Mouse (Mus musculus): Measurements from ENCODE around the gene Numa1.
"Not testable (repeated sequence)": the region's sequence is repeated elsewhere in the genome, so short reads cannot be mapped to it uniquely, and the experiment has no call there.

The Numa1 gene

DNA sequence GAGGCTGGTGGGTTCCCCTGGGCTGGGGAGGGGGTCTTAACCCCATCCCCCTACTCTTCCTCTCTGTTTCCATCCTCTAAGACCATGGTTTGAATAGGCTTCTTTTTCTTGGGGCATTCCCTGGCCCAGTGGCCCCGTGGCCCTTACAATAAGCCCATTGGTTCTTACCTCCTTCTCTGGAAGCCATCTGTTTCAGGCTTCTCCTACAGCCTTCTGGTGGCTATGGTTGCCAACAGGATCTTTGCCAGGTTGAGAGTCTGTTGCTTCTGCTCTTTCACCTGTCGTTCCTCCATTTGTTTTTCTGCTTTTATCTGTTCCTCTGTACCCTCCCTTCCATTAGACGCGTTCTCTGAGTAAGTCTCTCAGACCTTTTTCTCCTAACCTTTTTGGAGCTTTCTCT lies 3.7 kb downstream of the Numa1 start:
- DNase-seq (ENCODE audit: low spot score): no peak

DNA sequence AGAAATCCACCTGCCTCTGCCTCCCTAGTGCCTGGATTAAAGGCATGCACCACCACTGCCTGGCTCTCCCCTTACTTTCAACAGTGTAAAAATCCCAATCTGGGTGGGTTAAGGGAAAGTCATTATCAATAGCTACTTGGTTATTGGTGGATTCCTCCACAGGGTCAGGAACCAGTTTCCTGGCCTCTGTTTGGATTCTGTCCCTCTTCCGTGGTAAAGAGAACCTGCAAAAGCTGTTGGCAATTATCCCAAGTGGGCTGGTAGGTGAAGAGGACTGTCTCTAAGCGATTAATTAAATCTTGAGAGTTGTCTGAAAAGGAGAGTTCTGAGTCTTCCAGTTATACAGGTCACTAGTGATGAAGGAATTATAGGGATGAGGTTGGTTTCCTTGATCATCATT lies 4.4 kb downstream of the Numa1 start:
- no peak for DNase-seq (ENCODE audit: low spot score)

DNA sequence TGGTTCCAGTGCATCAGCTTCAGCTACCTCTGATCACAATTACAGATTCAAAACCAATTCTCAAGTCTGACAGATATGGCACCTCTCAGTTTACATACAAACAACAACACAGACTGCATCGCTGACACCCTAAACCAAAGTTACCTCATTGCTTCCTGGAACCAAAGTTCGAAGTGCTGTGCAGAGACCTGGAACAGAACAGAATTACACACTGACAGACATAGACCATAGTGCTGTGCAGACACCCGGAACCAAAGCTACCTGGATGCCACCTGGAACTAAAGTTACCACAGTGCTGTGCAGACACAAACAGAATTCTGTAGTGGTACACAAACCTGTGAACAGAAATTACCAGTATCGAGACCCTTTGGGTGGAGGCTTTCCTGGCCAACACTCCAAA lies 5.8 kb downstream of the Numa1 start:
- DNase-seq (ENCODE audit: low spot score): no peak

DNA sequence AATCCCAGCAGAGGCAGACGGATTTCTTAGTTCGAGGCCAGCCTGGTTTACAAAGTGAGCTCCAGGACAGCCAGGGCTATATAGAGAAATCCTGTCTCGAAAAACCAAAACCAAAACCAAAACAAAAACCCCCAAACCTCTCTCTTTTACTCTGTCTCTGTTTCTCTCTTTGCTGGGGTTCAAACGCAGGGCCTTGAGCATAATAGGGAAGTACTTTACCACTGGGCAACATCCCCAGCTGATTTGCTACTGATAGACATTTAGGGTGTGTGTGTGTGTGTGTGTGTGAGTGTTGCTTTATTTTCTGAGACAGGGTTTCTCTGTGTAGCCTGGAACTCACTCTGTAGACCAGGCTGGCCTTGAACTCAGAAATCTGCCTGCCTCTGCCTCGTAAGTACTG lies 15.1 kb downstream of the Numa1 start:
- DNase-seq (ENCODE audit: low spot score): not testable (repeated sequence)

DNA sequence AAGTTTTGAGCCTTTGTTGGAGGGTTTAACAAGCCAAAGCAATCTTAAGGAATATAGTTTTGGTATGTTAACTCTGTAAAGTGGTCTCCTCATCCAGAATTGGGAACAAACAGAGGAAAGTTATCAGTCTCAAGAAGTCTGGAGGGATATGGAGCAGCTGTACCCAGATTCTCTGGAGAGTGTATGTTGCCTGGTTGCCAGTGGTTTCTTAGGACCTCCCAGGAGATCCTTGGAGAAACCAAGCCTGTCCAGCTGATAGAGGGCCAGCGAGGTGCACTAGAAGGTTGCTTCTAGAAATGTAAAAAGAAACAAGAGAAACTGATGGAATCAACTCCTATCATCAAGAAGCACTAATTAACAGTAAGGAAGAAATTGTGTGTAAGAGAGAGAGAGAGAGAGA lies 17.7 kb downstream of the Numa1 start:
- no peak for DNase-seq (ENCODE audit: low spot score)

DNA sequence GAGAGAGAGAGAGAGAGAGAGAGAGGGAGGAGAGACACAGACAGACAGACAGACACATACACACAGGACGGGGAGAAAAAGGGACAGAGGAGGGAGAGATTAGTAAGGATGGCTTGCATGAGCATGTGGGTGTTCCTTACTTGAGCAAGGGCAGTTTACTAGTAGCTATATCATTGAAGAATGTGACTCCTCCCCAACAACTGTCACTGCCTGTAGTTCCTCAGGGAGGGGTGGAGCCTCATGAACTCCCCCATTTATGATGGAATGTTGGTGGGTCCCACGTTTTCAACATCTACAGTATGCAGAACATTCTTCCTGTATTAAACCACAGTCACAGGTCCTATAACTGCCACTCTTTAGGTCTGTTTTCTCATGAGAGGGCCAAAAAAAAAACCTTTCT lies 18.2 kb downstream of the Numa1 start:
- DNase-seq (ENCODE audit: low spot score): no peak

DNA sequence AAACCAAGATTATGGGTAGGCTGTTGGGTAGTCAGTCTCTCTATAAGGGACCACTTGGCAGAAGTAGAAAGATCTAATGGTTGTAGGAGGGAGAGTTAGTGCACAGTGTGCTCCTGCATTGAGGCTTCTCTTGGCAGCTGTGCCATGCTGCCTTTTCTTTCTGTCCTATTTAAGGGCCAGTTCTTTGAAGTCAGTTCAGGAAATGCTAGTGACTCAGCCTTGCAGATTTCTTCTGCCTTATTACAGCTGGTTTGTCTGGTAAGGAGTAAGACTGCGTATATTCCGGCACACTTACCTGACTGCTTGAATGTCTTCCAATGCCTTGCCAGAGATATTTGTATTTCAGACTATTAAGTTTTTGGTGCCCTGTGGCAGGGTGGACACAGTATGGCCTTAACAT lies 20.3 kb downstream of the Numa1 start:
- no peak for DNase-seq (ENCODE audit: low spot score)

DNA sequence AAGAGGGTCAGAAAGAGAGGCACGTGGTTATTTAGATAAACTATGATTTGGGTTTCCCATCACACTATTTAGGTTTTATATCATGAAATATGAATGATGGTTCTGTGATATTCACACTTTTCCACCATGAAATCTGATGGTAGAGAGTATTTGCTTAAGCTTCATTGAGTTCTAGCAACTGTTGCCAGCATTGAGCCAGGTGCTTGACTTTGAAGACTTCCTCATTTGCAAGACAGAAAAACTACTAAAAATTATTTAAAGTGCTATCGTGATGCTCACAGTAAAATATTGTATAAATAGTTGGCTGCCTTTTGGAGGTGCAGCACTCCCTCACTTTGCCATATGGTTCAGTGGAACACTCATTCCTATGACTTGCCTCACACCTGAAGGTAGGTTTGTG lies 21.4 kb downstream of the Numa1 start:
- no peak for DNase-seq (ENCODE audit: low spot score)

DNA sequence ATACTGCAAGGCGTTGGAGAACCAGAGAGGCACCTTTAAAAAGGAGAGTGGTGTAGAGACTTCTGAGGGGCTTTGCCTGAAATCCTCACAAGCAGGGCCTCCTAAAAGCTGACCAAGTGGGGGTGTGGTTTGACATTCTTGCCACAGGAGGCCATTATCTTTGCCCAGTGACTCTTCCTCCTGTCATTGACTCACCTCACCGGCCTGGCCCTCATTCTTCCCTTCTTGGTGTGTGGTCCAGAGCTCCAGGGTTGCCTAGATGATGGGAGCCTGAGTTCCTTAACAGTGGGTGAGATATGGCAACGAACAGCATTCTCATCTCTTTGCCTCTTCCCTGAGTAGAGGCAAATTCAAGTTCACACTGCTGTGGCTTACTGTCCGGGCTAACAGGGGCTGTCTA lies 22.0 kb downstream of the Numa1 start:
- DNase-seq (ENCODE audit: low spot score): no peak

DNA sequence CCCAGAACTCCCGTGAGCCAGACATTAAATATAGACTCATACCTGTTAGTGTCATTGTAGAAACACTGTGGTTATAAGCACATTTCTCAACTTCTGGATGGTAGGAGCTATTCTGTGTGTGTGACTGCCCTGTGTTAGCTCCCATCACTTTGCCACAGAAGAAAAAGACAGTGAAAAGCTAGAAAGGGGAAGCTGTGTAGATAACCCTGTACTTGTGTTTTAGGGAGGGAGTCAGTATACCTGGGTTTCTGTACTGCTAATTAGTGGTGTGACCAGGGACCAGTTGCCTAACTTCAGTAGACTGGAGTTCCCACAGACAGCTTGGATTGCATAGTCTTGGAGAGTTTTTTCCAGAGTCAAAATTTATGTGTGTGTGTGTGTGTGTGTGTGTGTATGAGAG lies 22.6 kb downstream of the Numa1 start:
- no peak for DNase-seq (ENCODE audit: low spot score)

DNA sequence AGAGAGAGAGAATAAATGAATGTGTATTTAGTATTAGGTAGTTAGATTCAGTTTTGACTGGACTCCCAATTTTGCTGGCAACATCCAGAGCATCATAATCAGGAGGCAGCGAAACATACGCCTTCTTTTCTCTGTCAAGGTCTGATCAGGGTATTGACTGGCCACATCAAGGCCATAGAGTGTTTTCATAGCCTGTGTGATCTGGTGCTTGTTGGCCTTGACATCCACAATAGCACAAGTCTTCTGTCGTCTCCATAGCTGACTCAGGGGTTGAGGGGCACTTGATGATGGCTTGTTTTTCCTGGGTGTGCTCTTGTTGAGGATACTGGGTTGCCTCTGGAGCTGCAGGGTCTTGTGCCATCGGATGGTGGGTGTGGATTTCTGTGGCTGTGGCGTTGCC lies 23.0 kb downstream of the Numa1 start:
- DNase-seq (ENCODE audit: low spot score): no peak

DNA sequence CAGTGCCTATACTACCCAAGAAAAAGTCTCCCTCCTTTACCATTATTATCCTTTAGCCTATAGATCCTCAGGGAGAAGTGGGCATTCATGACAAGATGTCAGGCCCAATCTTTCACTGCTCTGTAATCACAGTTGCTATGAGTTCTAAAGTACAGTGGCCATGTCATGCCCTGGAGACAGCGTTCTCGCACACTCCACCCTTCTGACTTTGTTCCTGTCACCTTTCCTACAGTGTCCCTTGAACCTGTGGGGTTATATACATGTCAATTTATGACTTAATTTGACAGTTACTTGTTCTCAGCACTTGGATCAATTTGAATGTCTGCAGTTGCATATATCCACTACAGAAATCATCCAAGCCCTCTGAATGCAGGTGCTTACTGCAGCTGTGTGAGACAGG lies 28.9 kb downstream of the Numa1 start:
- DNase-seq (ENCODE audit: low spot score): no peak

DNA sequence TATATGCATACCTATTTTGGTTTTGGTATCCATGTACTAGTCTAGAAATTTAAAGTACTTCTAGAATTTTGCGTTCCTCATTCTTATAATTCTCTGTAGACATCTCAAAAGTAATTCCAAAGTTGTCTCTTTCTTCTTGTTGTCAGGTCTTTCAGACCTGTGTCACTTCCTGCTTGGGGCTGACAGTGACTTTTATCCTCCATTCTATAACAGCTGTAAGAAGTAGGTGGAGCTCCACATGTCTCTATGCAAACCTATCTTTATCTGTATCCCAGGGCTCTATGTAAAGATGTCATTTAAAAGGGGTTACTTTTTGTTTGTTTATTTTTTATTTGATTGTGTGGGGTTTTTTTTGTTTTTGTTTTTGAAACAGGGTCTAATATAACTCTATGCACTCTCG lies 29.7 kb downstream of the Numa1 start:
- no peak for DNase-seq (ENCODE audit: low spot score)

DNA sequence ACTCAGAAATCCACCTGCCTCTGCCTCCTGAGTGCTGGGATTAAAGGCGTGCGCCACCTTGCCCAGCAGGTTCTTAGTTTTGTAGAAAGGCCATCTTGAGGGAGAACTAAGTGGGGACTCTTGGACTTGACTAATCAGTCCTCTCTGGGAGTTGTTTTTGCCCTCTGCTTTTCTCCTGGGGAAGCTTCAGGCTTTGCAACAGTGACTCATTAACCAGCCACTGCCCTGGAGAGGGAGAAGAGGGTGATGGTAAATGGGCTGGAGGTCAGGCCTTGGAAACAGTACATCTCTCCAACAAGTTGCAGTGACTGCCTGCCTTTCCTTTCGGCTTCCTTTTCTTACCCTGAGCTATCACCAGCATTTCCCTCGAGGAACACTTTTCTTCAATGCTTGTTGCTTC lies 30.6 kb downstream of the Numa1 start:
- DNase-seq (ENCODE audit: low spot score): no peak

DNA sequence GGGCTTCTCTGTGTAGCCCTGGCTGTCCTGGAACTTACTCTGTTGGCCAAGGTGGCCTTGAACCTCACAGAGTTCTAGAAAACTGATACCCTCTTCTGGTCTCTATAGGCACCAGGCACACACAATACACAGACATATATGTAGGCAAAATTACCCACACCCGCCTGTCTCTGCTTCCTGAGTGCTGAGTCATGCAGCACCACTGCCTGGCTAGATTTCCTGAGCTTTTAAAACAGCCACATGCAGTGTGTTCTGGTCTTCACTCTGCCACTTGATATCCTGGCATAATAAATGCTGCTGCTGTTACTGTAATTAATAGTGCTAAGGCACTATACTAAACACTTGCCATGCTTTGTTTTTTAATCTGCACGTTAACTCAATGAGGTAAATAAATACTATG lies 31.7 kb downstream of the Numa1 start:
- no peak for DNase-seq (ENCODE audit: low spot score)

DNA sequence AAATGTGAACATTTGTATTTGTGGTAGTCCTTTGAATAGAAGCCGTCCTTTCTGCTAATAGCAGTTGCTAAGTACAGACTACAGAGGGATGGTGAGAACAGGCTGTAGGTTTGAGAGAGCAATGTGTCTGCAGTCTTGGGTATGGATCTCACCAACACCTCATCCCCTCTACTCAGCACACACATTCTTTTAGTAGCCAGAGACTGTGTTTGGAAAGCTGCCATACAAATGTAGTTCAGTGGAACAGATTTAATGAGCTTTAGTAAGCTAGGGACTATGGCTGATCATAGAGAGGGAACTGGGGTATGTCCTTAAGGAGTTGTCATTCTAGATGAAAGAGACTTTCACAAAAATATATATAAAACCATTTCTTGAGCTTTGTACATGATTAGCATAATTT lies 33.3 kb downstream of the Numa1 start:
- DNase-seq (ENCODE audit: low spot score): no peak

DNA sequence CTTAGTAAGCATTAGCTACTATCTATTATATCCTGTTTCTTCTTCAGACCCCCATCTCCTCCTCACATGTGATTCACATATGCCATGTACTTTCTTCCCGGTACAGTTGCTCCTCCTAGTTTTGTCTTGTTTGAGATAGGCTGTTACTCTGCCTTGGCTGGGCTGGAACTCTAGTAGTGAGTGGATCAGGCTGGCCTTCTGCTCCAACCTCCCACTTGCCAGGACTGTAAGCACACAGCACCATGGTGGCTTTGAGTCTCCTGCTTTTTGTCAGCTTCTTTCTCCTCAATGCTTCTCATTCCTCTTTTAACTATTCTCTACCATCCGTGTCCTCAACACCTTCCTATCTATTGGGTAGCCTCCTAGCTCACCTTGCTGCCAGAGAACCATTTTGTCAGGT lies 34.8 kb downstream of the Numa1 start:
- DNase-seq (ENCODE audit: low spot score): no peak

DNA sequence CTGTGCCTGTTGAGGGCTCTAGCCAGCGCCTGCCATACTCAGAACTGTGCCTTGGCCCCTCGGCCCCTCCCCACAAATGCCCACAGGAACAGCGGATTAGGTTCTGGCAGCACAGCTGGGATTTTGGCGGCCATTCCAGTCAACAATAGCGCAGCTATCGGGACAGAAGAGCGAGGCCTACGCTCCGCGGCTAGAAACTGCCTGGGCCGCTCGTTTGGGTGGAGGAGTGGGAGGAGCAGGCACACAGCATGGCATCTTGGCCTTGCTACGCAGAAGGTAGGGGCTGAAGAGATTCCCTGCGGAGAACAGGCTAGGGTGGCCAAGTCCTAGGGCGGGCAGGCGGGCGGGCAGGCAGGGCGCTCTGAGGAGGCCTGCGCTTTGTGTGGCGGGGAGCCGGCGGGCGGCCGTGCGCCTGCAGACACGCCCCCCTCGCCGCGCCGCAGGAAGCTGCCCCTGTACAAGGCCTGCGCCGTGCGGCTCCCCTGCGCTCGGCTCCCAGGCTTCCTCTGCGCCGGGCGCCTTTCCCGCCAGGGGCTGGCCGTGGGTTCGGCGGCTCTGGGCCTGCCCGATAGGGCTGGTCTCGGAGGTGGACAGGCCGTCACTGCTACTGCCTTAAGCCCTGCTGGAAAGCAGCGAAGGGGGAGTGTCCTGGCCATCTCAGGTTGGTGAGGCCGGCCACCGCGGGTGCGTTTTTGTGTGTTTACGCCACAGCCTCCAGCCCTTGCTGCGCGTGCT lies 36.0 kb downstream of the Numa1 start:
- DNase-seq (ENCODE audit: low spot score): peak; percentile 66

DNA sequence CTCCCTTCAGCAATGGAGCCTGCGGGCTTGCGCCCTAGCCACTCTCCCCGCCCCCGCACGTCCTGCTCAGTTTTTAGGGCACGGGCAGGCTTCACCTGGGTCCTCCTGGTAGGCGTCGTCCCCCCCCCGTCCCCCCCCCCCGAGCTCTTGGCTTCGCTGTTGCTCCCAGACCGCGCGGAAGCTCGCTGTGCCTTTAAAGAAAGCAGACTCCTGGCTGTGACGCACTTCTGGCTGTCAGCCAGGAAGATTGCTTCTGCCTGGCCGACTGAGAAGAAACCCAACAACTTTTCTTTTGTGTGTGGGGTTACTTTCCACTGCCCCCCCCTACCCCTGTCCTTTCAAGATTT lies 36.5 kb downstream of the Numa1 start:
- DNase-seq (ENCODE audit: low spot score): peak; percentile 74

DNA sequence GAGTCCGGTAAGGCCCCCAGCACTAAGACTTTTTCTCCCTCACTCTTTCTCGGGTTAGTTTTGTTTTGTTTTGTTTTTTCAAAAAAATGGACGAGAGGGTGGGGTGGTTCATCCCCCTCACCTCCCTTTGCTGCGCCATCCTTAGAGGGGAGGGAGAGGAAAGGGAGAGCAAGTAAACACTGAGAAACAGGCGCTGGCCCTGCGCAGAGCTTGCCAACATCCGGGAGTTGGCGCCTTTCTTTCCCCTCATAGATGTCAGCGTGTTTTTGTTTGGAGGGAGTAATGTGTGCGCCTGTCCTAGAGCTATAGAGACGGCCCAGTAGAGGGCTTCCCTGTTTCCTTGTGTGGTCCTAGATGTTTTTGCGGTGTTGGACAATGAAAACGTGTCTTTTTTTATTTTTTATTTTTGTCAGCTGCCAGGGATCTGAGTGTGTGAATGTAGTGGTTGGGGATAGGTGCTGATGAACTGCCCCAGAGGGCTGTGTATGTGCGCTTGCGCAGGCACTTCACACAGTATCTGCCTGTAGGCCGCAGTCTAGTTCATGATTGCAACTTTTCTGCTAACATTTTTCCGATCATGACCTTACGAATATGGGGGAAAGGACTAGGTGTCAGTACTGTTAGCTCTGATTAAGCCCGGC lies 37.0 kb downstream of the Numa1 start:
- DNase-seq (ENCODE audit: low spot score): peak; percentile 48

DNA sequence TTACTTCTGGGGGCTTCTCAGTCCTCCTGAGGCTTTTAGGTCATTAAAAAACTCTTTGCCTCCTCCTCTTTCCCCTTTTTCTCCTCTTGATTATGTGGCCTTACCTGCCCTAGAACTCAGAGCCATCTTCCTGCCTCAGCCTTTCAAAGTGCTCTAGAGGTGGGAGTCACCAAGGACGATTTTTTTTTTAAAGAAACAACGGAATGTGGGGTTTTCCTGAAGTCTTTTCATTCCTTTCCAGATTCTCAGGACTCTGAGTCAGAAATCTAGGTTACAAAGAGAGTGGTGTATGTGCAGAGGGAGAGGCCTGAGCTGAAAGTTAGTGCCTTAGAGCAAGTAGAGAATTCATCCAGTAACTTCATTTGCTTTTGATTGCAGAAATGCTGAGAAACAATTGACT lies 37.8 kb downstream of the Numa1 start:
- no peak for DNase-seq (ENCODE audit: low spot score)

DNA sequence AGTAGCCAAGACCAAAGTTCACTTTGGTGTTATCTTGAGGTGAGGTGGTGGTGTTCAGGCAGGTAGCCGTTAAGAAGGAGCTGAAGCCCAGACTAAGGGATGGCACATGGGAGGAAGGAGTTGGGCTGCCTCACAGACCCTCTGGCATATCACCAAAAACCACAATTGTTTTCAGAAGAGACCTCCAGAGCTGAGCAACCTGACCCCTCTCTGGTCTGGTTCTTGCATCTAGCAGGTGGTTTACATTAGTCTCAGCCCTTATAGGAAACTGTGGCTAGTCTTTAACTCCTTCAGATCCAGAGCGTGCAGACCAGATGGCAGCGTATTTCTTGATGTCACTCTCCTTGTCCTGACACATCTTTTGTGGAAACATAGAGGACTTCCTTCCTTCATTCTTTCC lies 39.8 kb downstream of the Numa1 start:
- DNase-seq (ENCODE audit: low spot score): no peak

DNA sequence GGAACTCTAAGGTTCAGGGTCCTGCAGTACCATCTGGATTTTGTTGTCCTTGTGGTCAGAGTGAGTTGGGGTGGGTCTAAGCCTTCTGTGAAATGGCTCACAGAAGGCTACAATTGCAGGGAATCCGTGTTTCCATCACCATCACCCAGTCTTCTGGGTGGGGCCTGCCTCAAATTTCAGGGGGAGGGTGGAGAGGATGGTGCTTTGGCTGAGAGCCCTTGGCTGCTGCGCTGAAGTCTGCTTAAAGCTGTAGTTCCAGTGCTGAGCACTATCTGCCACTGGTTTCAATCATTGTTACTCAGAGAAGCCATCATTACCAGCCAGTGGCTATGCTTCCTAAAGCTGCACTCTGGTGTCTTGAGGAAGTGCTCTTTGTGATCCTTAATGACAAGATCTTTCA lies 40.6 kb downstream of the Numa1 start:
- DNase-seq (ENCODE audit: low spot score): no peak

DNA sequence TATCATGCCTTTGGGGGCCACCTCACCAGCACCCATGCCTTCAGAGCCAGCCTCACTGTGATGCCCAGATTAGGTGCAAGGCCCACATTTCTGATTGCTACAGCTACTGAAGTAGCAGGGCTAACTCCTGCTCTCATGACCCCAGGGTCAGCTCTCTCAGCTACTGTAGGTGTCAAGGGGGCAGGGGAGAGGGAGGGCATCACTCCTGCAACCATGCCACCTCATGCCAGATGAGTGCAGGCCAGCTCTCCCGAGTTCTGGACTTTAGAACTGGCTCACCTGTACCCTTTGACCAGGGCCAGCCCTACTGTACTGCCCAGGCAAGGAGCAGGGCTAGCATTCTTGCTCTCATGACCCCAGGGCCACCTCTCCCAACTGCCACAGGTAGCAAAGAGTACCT lies 48.8 kb downstream of the Numa1 start:
- DNase-seq (ENCODE audit: low spot score): no peak
